Comparison of ENCODE assay signal across 8 mouse cellular contexts in the genomic region with DNA sequence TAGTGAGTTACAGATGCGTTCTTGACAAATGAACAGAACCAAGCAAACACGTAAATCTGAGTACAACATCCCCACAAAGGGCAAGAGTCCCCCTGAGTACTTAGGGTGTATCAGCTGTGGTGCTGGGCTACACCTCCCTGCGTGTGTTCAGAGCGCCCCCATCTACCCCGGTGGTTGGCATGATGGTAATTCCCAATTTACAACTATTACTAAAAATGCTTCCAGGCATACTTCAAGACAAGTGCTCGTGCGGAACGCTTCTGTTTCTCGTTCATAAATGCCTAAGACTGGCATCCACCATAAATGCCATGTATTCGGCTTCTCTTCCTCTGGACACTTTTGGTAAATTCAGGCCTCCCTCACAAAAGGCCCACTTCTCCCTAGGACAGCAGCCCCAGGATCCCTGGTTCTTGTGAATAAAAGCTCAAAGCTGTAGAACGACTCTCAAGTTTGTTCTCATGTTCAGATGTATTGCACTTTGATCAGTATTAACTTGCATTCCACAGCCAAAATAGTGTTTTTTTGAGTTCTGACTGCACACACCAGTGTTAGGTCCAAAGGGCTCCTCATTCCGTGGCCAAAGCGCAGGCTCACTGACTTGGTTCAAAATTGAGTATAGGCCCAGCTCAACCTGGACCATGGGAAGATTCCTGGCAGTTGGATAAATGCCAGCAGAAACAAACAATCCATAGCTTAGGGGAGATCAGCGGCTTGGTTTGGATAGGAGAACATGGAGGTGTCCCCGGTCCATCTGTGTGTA. TPM values are rescaled to one million over a fixed set of nuclear protein-coding genes. Genes with fewer than 3 reads are reported as not detected.
DNase-seq lines count a peak whose midpoint lies in the region; ATAC-seq and TF ChIP-seq lines count a peak whose summit lies in the region.
"Had no signal": no experiment of that assay in that cellular context is flagged by ENCODE, and none has a peak within 500 bp of the region (broad histone marks: within the 10 kb centered on the region; RNA-seq: fewer than 3 reads in every experiment).

No protein-coding gene starts in this region.

- no peaks in the 10 kb centered on the region for H3K9me3 ChIP-seq in intestine, embryonic 15.5 days
- no peaks in the 10 kb centered on the region for H3K9me3 ChIP-seq in limb, embryonic 14.5 days (ENCODE audit: control insufficient read depth, low read length)
- no peaks in the 10 kb centered on the region for H3K9me3 ChIP-seq in midbrain, embryonic 13.5 days

- TF ChIP-seq POLR2A in brain, embryonic 14.5 days (IDR thresholded peaks at IDR 0.05; ENCODE audit: borderline replicate concordance, extremely low read depth, insufficient read depth, insufficient read length, poor library complexity, severe bottlenecking): no peak
- no peak for TF ChIP-seq POLR2A in limb, embryonic 14.5 days (IDR thresholded peaks at IDR 0.05; ENCODE audit: borderline replicate concordance, extremely low read depth, insufficient read depth, insufficient read length)

- peak overlapping the region; percentile 87 for H3K4me2 ChIP-seq in intestine, embryonic 15.5 days (replicated peaks)
- peak overlapping the region; percentile 62 for H3K4me2 ChIP-seq in limb, embryonic 14.5 days (replicated peaks; ENCODE audit: low read depth, low read length, severe bottlenecking)
- peak overlapping the region; percentile 75 for H3K4me2 ChIP-seq in midbrain, embryonic 13.5 days (replicated peaks)

- H3K36me3 ChIP-seq in intestine, embryonic 15.5 days: 0 out of 2 replicates have a peak, but pooled peaks cover 6% of the 10 kb centered on the region
- H3K36me3 ChIP-seq in limb, embryonic 14.5 days (ENCODE audit: control insufficient read depth, insufficient read depth, low read length): peaks cover 13% of the 10 kb centered on the region; the same call in 1 of the 2 replicates
- H3K36me3 ChIP-seq in midbrain, embryonic 13.5 days: peaks cover 4% of the 10 kb centered on the region; the same call in 1 of the 2 replicates

- peak; percentile 65 for ATAC-seq in granulocyte monocyte progenitor cell, adult 5-6 weeks (replicated peaks; ENCODE audit: poor library complexity, severe bottlenecking)
- peak; percentile 92 for ATAC-seq in intestine, embryonic 15.5 days
- peak; percentile 73 for ATAC-seq in limb, embryonic 14.5 days (ENCODE audit: low FRiP score, low read depth)
- ATAC-seq in midbrain, embryonic 13.5 days: peak; percentile 55; the same call in 1 of the 2 replicates

- 37% methylated on average over 15 of the region's 15 CpGs for WGBS in intestine, embryonic 15.5 days
- WGBS in limb, embryonic 14.5 days: 34% methylated on average over 15 of the region's 15 CpGs
- 48% methylated on average over 15 of the region's 15 CpGs for WGBS in midbrain, embryonic 13.5 days

- TF ChIP-seq CTCF in brain, embryonic 14.5 days (IDR thresholded peaks at IDR 0.05; ENCODE audit: borderline replicate concordance, extremely low read depth, insufficient read depth, insufficient read length): peak; percentile 20; the same call in 1 of the 2 replicates

- H3K27ac ChIP-seq in intestine, embryonic 15.5 days: peak overlapping the region; percentile 28; the same call in 1 of the 2 replicates
- H3K27ac ChIP-seq in limb, embryonic 14.5 days (replicated peaks; ENCODE audit: low read depth, low read length): peak overlapping the region; percentile 9; the same call in 1 of the 2 replicates
- no peak overlapping the region for H3K27ac ChIP-seq in midbrain, embryonic 13.5 days

- H3K9ac ChIP-seq in intestine, embryonic 15.5 days: peak overlapping the region; percentile 74
- peak overlapping the region; percentile 65 for H3K9ac ChIP-seq in limb, embryonic 14.5 days (ENCODE audit: low read depth, low read length, severe bottlenecking)
- no peak overlapping the region for H3K9ac ChIP-seq in midbrain, embryonic 13.5 days (replicated peaks)

- peak; percentile 63 for DNase-seq in Muller cell, postnatal 12 days (ENCODE audit: inconsistent ontology term)
- peak; percentile 68 for DNase-seq in brain, embryonic 14.5 days (ENCODE audit: low read depth)
- DNase-seq in limb, embryonic 14.5 days (ENCODE audit: low spot score): peak; percentile 41
- DNase-seq in spleen, adult 18-20 months: peak; percentile 48 to 67

- no peaks in the 10 kb centered on the region for H3K27me3 ChIP-seq in intestine, embryonic 15.5 days (replicated peaks)
- no peaks in the 10 kb centered on the region for H3K27me3 ChIP-seq in limb, embryonic 14.5 days (ENCODE audit: control insufficient read depth, insufficient read depth, low read length)
- no peaks in the 10 kb centered on the region for H3K27me3 ChIP-seq in midbrain, embryonic 13.5 days

- H3K4me1 ChIP-seq in intestine, embryonic 15.5 days (replicated peaks): 0 out of 2 replicates have a peak, but pooled peaks cover 6% of the 10 kb centered on the region
- no peaks in the 10 kb centered on the region for H3K4me1 ChIP-seq in limb, embryonic 14.5 days (ENCODE audit: control insufficient read depth, insufficient read depth, low read length)
- H3K4me1 ChIP-seq in midbrain, embryonic 13.5 days (replicated peaks): peaks cover 5% of the 10 kb centered on the region; the same call in 1 of the 2 replicates

- H3K4me3 ChIP-seq in intestine, embryonic 15.5 days (replicated peaks): peak overlapping the region; percentile 66
- H3K4me3 ChIP-seq in limb, embryonic 14.5 days (replicated peaks; ENCODE audit: low read length): peak overlapping the region; percentile 60
- H3K4me3 ChIP-seq in midbrain, embryonic 13.5 days (replicated peaks): peak overlapping the region; percentile 46

RNA-seq across cellular contexts. Expression of a gene that starts 0.6 kb away (rescaled TPM):
- polyA plus RNA-seq in brain, embryonic 14.5 days (2012; rRNA removed): 0.95 and 1.2 TPM in 2 replicates
- total RNA-seq in granulocyte monocyte progenitor cell, adult 5-6 weeks (2014; fragmentation: Nextera tagmentation): 1.6 TPM in 1 of 2 replicates, not detected in the other
- 5.8 and 6.7 TPM in 2 replicates for total RNA-seq in granulocyte monocyte progenitor cell, adult 5-6 weeks (2017)
- 4.6 and 6.7 TPM in 2 replicates for polyA plus RNA-seq in intestine, embryonic 15.5 days (2015; fragmentation: Nextera tagmentation; extraction: Ambion mirVana)
- 6.4 and 8.3 TPM in 2 replicates for polyA plus RNA-seq in limb, embryonic 14.5 days (2012; rRNA removed)
- polyA plus RNA-seq in limb, embryonic 14.5 days (2014; fragmentation: Nextera tagmentation; extraction: Ambion mirVana): 5.5 and 6.0 TPM in 2 replicates
- 1.4 and 2.2 TPM in 2 replicates for polyA plus RNA-seq in midbrain, embryonic 13.5 days (2015; fragmentation: Nextera tagmentation; extraction: Ambion mirVana)

RNA-seq across cellular contexts. Expression of a gene that starts 23.2 kb away (rescaled TPM):
- polyA plus RNA-seq in brain, embryonic 14.5 days (2012; rRNA removed): 8.5 and 9.3 TPM in 2 replicates
- total RNA-seq in granulocyte monocyte progenitor cell, adult 5-6 weeks (2014; fragmentation: Nextera tagmentation): 23.9 and 35.8 TPM in 2 replicates
- 45.3 and 50.9 TPM in 2 replicates for total RNA-seq in granulocyte monocyte progenitor cell, adult 5-6 weeks (2017)
- 18.8 and 21.6 TPM in 2 replicates for polyA plus RNA-seq in intestine, embryonic 15.5 days (2015; fragmentation: Nextera tagmentation; extraction: Ambion mirVana)
- polyA plus RNA-seq in limb, embryonic 14.5 days (2012; rRNA removed): 14.2 and 17.2 TPM in 2 replicates
- 20.2 and 21.0 TPM in 2 replicates for polyA plus RNA-seq in limb, embryonic 14.5 days (2014; fragmentation: Nextera tagmentation; extraction: Ambion mirVana)
- 7.8 and 8.0 TPM in 2 replicates for polyA plus RNA-seq in midbrain, embryonic 13.5 days (2015; fragmentation: Nextera tagmentation; extraction: Ambion mirVana)

RNA-seq across cellular contexts. Expression of a gene that starts 31.8 kb away (rescaled TPM):
- 26.5 and 36.3 TPM in 2 replicates for polyA plus RNA-seq in brain, embryonic 14.5 days (2012; rRNA removed)
- total RNA-seq in granulocyte monocyte progenitor cell, adult 5-6 weeks (2014; fragmentation: Nextera tagmentation): 6.7 and 7.5 TPM in 2 replicates
- total RNA-seq in granulocyte monocyte progenitor cell, adult 5-6 weeks (2017): 1.7 and 7.7 TPM in 2 replicates
- 16.8 and 17.4 TPM in 2 replicates for polyA plus RNA-seq in intestine, embryonic 15.5 days (2015; fragmentation: Nextera tagmentation; extraction: Ambion mirVana)
- 27.6 and 33.9 TPM in 2 replicates for polyA plus RNA-seq in limb, embryonic 14.5 days (2012; rRNA removed)
- 30.1 and 35.2 TPM in 2 replicates for polyA plus RNA-seq in limb, embryonic 14.5 days (2014; fragmentation: Nextera tagmentation; extraction: Ambion mirVana)
- 19.7 and 25.1 TPM in 2 replicates for polyA plus RNA-seq in midbrain, embryonic 13.5 days (2015; fragmentation: Nextera tagmentation; extraction: Ambion mirVana)

RNA-seq across cellular contexts. Expression of a gene that starts 40.8 kb away (rescaled TPM):
- 0.19 and 0.25 TPM in 2 replicates for polyA plus RNA-seq in brain, embryonic 14.5 days (2012; rRNA removed)
- not detected in 2 replicates for total RNA-seq in granulocyte monocyte progenitor cell, adult 5-6 weeks (2014; fragmentation: Nextera tagmentation)
- not detected in 2 replicates for total RNA-seq in granulocyte monocyte progenitor cell, adult 5-6 weeks (2017)
- not detected in 2 replicates for polyA plus RNA-seq in intestine, embryonic 15.5 days (2015; fragmentation: Nextera tagmentation; extraction: Ambion mirVana)
- polyA plus RNA-seq in limb, embryonic 14.5 days (2012; rRNA removed): 0.13 TPM in 1 of 2 replicates, not detected in the other
- not detected in 2 replicates for polyA plus RNA-seq in limb, embryonic 14.5 days (2014; fragmentation: Nextera tagmentation; extraction: Ambion mirVana)
- polyA plus RNA-seq in midbrain, embryonic 13.5 days (2015; fragmentation: Nextera tagmentation; extraction: Ambion mirVana): not detected in 2 replicates
- total RNA-seq: layer of hippocampus, adult 18-20 months had no signal
